Mouse (Mus musculus) pancreas, adult 10 weeks (tissue): ENCODE measurements around the gene Ceacam11. TPM values are rescaled to one million over a fixed set of nuclear protein-coding genes. Genes with fewer than 3 reads are reported as not detected.

Experiments
- polyA plus RNA-seq: library from polyadenylated mRNA; stranded (reverse); fragments of 350-450 nt; fragmentation: Illumina TruSeq; extraction: RNeasy Lipid Tissue Mini Kit (QIAGEN cat#74804); gene quantifications from one replicate; pipeline ENCODE4 v1.2.3, GENCODE M21; 2015; ENCODE audit warnings: low read depth, low replicate concordance; ENCODE audit not compliant: insufficient read depth

Gene Ceacam11
- not detected for polyA plus RNA-seq

GRCm38 (mm10) chr7:17971824-17972223 lies at the start of gene Ceacam11:
Ceacam11 (plus strand) TSS chr7:17972124.

DNA sequence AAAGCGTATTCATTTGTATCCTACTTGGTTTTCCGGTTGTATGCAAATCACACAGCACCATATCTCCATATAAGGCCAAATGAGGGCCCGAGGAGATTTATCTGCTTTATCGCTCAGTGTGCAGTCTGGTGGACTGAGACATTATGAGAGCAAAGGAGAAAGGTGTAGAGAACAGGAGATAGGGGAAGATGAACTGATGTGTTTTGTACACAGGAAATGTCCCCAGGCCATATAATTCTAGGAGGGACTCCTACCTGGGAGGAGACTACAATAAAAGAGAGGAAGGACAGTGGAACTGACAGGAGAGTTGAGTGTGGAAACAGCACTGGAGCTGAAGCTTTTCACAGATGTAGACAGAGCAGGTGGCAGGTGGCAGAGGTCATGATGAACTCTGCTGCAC lies 37.7 kb downstream of the Ceacam11 start, which contains the start of gene Ceacam13:
TSS of gene Ceacam13 (plus strand) at position 301 of the 400 bp plus-strand sequence.

Other genes starting within 250 kb of the Ceacam11 start
- gene Ceacam14, start 159.5 kb upstream of the Ceacam11 start, polyA plus RNA-seq: not detected
- gene Gm5155, start 100.4 kb upstream of the Ceacam11 start, polyA plus RNA-seq: not detected
- gene Ceacam13, start 37.8 kb downstream of the Ceacam11 start, polyA plus RNA-seq: not detected
- not detected for gene Ceacam12, start 93.8 kb downstream of the Ceacam11 start, polyA plus RNA-seq
- gene Igfl3, start 204.4 kb downstream of the Ceacam11 start, polyA plus RNA-seq: not detected